Mouse (Mus musculus) ES-Bruce4 (cell line): Measurements from ENCODE around the gene Srrm2. TPM values are rescaled to one million over a fixed set of nuclear protein-coding genes. Genes with fewer than 3 reads are reported as not detected.

ENCODE experiments used
- H3K27ac ChIP-seq: 2 replicates; pipeline ENCODE4 v1.5.1; 2012; ENCODE audit warnings: low read length, inconsistent platforms; ENCODE audit not compliant: insufficient read depth
- H3K27me3 ChIP-seq: 2 replicates; pipeline ENCODE4 v1.6.1; 2012; ENCODE audit warnings: mild to moderate bottlenecking, low read length, inconsistent platforms; ENCODE audit not compliant: control insufficient read depth, poor library complexity, insufficient read depth, severe bottlenecking
- H3K36me3 ChIP-seq: 2 replicates; pipeline ENCODE4 v1.6.1; 2012; ENCODE audit warnings: inconsistent platforms, mild to moderate bottlenecking, low read length, moderate library complexity; ENCODE audit not compliant: control insufficient read depth, poor library complexity, insufficient read depth, severe bottlenecking
- H3K4me1 ChIP-seq: one replicate; pipeline ENCODE4 v1.8.1; 2011; ENCODE audit warnings: low read length; ENCODE audit not compliant: control insufficient read depth, insufficient read depth
- H3K4me3 ChIP-seq: 2 replicates; pipeline ENCODE4 v1.5.1; 2011; ENCODE audit warnings: low read depth, mild to moderate bottlenecking, low read length
- H3K9ac ChIP-seq: 2 replicates; pipeline ENCODE4 v1.6.1; 2012; ENCODE audit warnings: low read depth, mild to moderate bottlenecking, inconsistent platforms; ENCODE audit not compliant: poor library complexity, severe bottlenecking
- H3K9me3 ChIP-seq: replicated peaks from 2 replicates; pipeline ENCODE4 v1.6.1; 2012; ENCODE audit warnings: mild to moderate bottlenecking, low read length, inconsistent platforms; ENCODE audit not compliant: control insufficient read depth, poor library complexity, insufficient read depth, severe bottlenecking
- CTCF ChIP-seq: IDR thresholded peaks from one replicate; pipeline ENCODE4 v1.8.1; 2011; ENCODE audit warnings: low read depth, low read length
- EP300 ChIP-seq: IDR thresholded peaks from 2 replicates; pipeline ENCODE4 v1.6.1; 2011; ENCODE audit warnings: low read depth, low read length; ENCODE audit not compliant: insufficient read depth
- POLR2A ChIP-seq: IDR thresholded peaks from one replicate; pipeline ENCODE4 v1.8.1; 2011; ENCODE audit warnings: low read length; ENCODE audit not compliant: insufficient read depth
- polyA plus RNA-seq: library from polyadenylated mRNA; stranded (reverse); fragments of >200 nt; gene quantifications from 2 replicates; pipeline ENCODE4 v1.2.4, GENCODE M21; 2011; ENCODE audit warnings: low read depth; ENCODE audit not compliant: missing spikeins, insufficient read depth, insufficient read length

The Srrm2 gene
- polyA plus RNA-seq, 1 experiment, result 560 TPM

GRCm38 (mm10) chr17:23785561-23786471 lies 4.5 kb upstream of the Srrm2 start, which contains the start of gene Flywch2:
Flywch2 (minus strand) TSS chr17:23786081.
- H3K4me3 ChIP-seq, result peak within 1 kb of the TSS; percentile 93
- no peaks in the 10 kb centered on the region for H3K36me3 ChIP-seq
- no peaks in the 10 kb centered on the region for H3K9me3 ChIP-seq
- H3K27ac ChIP-seq, result peak within 1 kb of the TSS; percentile 82
- H3K9ac ChIP-seq, result peak within 1 kb of the TSS; percentile 89
- H3K27me3 ChIP-seq, result no peaks in the 10 kb centered on the region
- TF ChIP-seq POLR2A (peak; percentile 42), EP300 (no peak)
- H3K4me1 ChIP-seq, result no peaks in the 10 kb centered on the region

- TF ChIP-seq CTCF (no peak), POLR2A (no peak), EP300 (no peak)
- Histone ChIP-seq H3K36me3 (no peaks in the 10 kb centered on the region), H3K9ac (peak overlapping the region; percentile 14), H3K9me3 (no peaks in the 10 kb centered on the region), H3K27ac (peak overlapping the region; percentile 74), H3K27me3 (no peaks in the 10 kb centered on the region), H3K4me3 (peak overlapping the region; percentile 93), H3K4me1 (no peaks in the 10 kb centered on the region)
Observed at GRCm38 (mm10) chr17:23786510-23786931, 3.8 kb upstream of the Srrm2 start.

- H3K9me3 ChIP-seq, result no peaks in the 10 kb centered on the region
- H3K27me3 ChIP-seq, result no peaks in the 10 kb centered on the region
- H3K27ac ChIP-seq, result peak overlapping the region; percentile 92
- no peaks in the 10 kb centered on the region for H3K36me3 ChIP-seq
- TF ChIP-seq POLR2A (no peak), EP300 (no peak)
- H3K4me3 ChIP-seq, result no peak overlapping the region
- H3K9ac ChIP-seq, result no peak overlapping the region; the same call in 1 of the 2 replicates
- H3K4me1 ChIP-seq, result no peaks in the 10 kb centered on the region
Observed at GRCm38 (mm10) chr17:23788973-23789372, 1.4 kb upstream of the Srrm2 start.

- Histone ChIP-seq H3K36me3 (no peaks in the 10 kb centered on the region), H3K4me1 (no peaks in the 10 kb centered on the region), H3K9ac (peak overlapping the region; percentile 79), H3K9me3 (no peaks in the 10 kb centered on the region), H3K27ac (peak overlapping the region; percentile 88), H3K27me3 (no peaks in the 10 kb centered on the region), H3K4me3 (peak overlapping the region; percentile 76)
- no peak for TF ChIP-seq CTCF
- TF ChIP-seq POLR2A, result no peak
- TF ChIP-seq EP300, result peak; percentile 77
Observed at GRCm38 (mm10) chr17:23789749-23790268, 523 bp upstream of the Srrm2 start.

- Histone ChIP-seq H3K36me3 (no peaks in the 10 kb centered on the region), H3K4me1 (no peaks in the 10 kb centered on the region), H3K9me3 (no peaks in the 10 kb centered on the region), H3K27me3 (no peaks in the 10 kb centered on the region), H3K4me3 (peak overlapping the region; percentile 76), H3K9ac (peak overlapping the region; percentile 79), H3K27ac (peak overlapping the region; percentile 88)
- TF ChIP-seq EP300 (no peak), POLR2A (peak; percentile 7)
Observed at GRCm38 (mm10) chr17:23791079-23791357, 686 bp downstream of the Srrm2 start.

- peak overlapping the region; percentile 66 for H3K27ac ChIP-seq
- no peaks in the 10 kb centered on the region for H3K4me1 ChIP-seq
- TF ChIP-seq EP300 (no peak), POLR2A (no peak), CTCF (no peak)
- no peaks in the 10 kb centered on the region for H3K27me3 ChIP-seq
- no peak overlapping the region for H3K9ac ChIP-seq
- peak overlapping the region; percentile 16; the same call in 1 of the 2 replicates for H3K4me3 ChIP-seq
- H3K36me3 ChIP-seq, result no peaks in the 10 kb centered on the region; the same call in 1 of the 2 replicates
- no peaks in the 10 kb centered on the region for H3K9me3 ChIP-seq
Observed at GRCm38 (mm10) chr17:23795323-23795722, 5.0 kb downstream of the Srrm2 start.
